Mouse (Mus musculus) stomach, adult 2 months (tissue): ENCODE data around the gene Zfp661. TPM values are rescaled to one million over a fixed set of nuclear protein-coding genes. Genes with fewer than 3 reads are reported as not detected.

Source experiments
- polyA plus RNA-seq: library from polyadenylated mRNA; depleted of rRNA; stranded (reverse); fragments of >200 nt; gene quantifications from 2 replicates; pipeline ENCODE4 v1.2.3, GENCODE M21; 2012; rRNA removed

Zfp661 gene
- polyA plus RNA-seq: 0.52 and 0.74 TPM in 2 replicates

DNA sequence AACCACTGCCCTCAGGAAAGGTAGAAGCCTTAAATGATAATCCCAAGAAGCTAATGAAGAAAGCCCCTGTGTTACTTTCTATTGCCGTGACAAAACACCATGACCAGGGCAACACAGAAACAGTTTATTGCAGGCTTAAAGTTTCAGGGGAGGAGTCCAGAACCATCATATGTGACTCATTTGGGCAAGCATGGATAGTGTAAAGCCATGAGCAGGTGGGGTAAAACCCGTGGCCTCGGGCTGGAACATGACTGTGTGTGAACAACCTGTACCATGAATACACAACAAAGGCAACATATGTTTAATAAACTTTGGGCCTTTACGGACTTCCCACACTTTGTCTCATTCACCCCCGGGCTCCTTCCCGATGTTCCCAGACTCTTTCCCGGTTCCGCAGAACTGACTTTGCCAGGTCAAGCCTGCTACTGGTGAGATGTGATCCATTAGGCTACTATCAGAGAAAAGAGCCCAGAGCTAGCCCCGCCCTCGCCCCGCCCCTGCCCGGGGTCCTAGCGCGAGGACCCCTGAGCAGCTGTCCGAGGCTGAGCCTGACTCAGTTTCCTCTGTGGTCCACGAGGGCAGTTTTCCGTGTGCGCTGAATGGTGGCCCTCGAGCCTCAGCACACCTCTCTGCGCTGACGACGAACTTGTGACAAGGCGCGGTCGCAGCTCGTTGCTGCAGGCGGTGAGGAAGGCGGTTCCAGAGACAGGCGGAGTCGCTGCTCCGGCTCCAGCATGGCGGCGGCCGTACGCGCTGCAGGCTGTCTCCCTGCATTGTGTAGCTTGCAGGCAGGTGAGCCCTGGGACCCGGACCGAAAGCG is at the start of gene Zfp661, which contains the start of gene Mrps5:
Gene Zfp661, minus strand, starts transcription at position 401 of the 820 bp plus-strand sequence.
Gene Mrps5, plus strand, starts transcription at position 529 of the 820 bp plus-strand sequence.

GRCm38 (mm10) chr2:127541185-127541584 is 45.7 kb downstream of the Zfp661 start, which contains the start of gene Prom2:
Prom2 (minus strand) TSS chr2:127541467.

Other genes starting within 250 kb of the Zfp661 start
- not detected in 2 replicates for gene Astl, start 248.5 kb downstream of the Zfp661 start, polyA plus RNA-seq
- gene Adra2b, start 223.9 kb downstream of the Zfp661 start, polyA plus RNA-seq: 0.17 and 0.25 TPM in 2 replicates
- gene Gpat2, start 161.9 kb downstream of the Zfp661 start, polyA plus RNA-seq: 0.14 and 0.42 TPM in 2 replicates
- gene Fahd2a, start 142.5 kb downstream of the Zfp661 start, polyA plus RNA-seq: 4.8 and 5.9 TPM in 2 replicates
- gene Kcnip3, start 65.0 kb downstream of the Zfp661 start, polyA plus RNA-seq: 0.74 and 1.1 TPM in 2 replicates
- gene Prom2, start 45.6 kb downstream of the Zfp661 start, polyA plus RNA-seq: 20.2 and 23.6 TPM in 2 replicates
- 20.0 and 21.9 TPM in 2 replicates for gene Mrps5, start 128 bp upstream of the Zfp661 start, polyA plus RNA-seq
- gene Mal, start 69.6 kb upstream of the Zfp661 start, polyA plus RNA-seq: 61.6 and 82.9 TPM in 2 replicates
- gene Mall, start 142.8 kb upstream of the Zfp661 start, polyA plus RNA-seq: 37.8 and 44.8 TPM in 2 replicates
- gene Nphp1, start 201.8 kb upstream of the Zfp661 start, polyA plus RNA-seq: 1.8 and 1.9 TPM in 2 replicates
- 16.9 and 42.0 TPM in 2 replicates for gene Mtln, start 205.4 kb upstream of the Zfp661 start, polyA plus RNA-seq
- 0.15 and 0.34 TPM in 2 replicates for gene Bub1, start 244.8 kb upstream of the Zfp661 start, polyA plus RNA-seq